Mouse (Mus musculus) frontal cortex, postnatal 25 days (tissue): ENCODE results near the gene Sdc3.

Experiments used
- DNase-seq, 2 experiments: peaks; one replicate each; pipeline ENCODE4 v3.0.0; 2022; ENCODE audit warnings: low spot score in 2 of 2

The Sdc3 gene

DNA sequence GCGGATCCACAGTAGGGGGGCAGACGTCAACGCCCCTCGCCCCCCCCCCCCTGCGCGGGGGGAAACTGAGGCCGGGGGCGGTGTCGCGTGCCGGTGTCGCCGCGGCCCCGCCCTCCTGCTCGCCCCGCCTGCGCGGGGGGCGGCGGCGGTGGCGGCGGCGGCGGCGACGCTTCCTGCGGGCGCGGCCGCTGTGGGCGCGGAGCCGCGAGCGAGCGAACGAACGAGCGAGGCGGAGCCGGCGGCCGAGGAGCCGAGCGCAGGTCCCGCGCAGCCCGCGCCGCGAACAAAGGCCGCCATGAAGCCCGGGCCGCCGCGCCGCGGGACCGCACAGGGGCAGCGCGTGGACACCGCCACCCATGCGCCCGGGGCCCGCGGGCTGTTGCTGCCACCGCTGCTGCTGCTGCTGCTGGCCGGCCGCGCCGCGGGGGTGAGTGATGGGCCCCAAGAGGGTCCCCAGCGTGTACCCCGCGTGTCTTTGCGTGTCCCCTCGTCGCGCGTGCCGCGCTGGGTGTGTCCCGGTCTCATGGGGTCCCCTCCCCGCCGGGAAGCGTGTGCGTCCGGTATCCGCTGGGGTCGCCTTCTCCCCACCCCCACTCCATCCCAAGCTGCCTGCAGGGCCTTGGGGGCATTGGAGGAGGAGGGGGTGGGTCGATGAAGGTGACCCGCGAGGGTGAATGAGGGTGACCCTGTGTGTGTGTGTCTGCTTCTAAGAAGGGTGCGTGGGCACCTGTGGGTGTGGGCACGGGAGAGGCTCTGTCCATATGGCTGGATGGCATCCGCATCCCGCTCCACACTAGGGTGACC, at the start of gene Sdc3:
Sdc3 (plus strand) TSS at position 162 of the 804 bp plus-strand sequence.
- no peak for DNase-seq

DNA sequence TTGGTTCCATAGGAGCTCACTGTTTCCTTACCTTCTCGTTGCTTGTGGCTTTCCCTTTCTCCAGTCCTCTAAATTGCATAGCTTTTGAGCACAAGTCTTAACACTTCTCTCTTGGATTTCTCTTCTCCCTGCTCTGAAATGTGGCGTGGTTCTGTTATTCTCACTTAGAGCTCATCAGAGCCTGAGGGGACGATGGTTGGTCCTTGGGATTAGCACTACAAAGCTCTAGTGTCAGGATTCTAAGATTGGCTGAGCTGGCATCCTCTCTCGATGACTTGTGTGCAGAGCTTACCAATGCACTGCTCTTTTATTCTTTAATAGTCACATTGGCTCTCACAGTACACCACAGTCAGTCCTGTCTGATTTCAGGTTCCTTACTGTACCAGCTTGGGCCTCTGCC, 48.3 kb upstream of the Sdc3 start:
- DNase-seq = no peak

DNA sequence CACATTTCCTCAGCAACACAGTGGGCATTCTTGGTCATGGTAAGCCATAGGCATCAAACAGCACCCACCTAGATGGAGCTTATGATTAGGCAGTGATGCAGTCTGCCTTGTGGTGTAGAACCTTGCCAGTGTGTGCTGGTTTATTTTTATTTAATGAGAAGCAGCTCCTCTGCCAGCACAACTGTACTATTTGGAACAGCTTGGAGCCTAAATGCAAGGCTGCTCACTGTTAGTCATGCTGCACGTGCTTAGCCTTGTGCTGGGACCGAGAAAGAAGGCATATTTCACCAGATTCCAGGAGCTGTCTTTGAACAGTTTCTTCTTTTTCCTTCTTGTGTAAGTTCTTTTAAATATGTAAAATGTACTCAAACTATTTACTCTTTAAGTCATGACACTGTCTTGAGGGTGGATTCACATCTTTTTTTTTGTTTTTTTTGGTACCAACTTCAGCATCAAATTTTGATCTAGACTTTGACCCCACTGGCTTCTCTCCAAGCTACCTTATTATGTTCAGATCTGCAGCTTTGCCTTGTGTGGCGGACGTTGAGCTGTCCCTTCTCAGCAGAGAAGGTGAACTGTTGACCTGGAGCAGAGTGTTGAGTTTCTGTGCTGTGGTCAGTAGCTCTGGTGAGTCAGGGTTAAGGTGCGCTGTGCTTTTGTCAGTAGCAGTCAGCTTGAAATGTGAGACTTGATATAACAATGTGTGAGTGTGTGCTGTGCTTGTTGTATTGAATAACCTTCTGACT, 46.6 kb upstream of the Sdc3 start:
- peak; percentile 48 to 57 for DNase-seq

DNA sequence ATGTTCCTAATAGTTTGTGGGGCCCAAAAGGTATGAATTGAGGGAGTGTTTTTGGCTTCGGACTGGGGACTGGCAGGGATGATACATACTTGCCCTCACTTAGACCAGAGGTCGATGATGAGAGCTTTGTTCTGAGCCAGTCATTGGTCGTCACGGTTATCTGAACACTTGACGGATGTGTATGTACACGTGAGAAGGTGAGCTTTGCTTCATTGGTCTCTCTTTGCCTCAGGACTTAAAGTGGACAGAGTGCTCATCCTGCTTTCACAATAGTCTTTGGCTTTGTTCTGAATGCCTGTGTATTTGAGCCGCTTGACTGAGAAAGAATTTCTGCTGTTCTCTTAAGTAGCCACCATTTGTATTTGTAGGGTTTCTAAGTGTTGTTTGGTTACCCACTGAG, 42.8 kb upstream of the Sdc3 start:
- no peak for DNase-seq

DNA sequence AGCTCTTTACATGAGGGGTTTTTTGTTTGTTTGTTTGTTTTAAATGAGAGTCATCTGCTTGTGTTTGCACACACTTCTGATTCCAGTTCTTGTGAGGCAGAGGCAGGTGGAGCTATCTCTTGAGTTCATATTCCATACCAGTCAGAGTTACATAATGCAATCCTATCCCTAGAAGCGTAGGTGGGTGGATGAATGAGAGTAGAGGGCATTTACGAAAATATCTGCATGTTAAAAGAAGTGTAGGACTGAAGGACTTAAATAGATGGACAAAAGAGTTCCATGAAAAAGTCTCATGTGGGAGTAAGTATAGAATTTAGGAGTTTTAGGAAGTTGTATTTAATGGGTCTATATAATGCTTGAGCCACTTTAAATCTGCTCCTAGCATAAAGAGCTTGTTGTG, 40.4 kb upstream of the Sdc3 start:
- no peak for DNase-seq

DNA sequence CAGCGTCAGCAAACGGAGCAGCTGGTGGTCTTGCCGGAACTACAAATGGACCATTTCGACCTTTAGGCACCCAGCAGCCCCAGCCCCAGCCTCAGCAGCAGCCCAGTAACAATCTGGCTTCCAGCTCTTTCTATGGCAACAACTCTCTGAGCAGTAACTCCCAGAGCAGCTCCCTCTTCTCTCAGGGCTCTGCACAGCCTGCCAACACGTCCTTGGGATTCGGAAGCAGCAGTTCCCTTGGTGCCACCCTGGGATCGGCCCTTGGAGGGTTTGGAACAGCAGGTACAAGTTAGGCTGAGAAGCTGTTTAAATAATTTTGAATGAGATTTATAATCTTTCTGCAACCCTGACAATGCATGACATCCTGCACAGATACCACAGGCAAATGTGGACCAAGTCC, 39.7 kb upstream of the Sdc3 start:
- DNase-seq = no peak

DNA sequence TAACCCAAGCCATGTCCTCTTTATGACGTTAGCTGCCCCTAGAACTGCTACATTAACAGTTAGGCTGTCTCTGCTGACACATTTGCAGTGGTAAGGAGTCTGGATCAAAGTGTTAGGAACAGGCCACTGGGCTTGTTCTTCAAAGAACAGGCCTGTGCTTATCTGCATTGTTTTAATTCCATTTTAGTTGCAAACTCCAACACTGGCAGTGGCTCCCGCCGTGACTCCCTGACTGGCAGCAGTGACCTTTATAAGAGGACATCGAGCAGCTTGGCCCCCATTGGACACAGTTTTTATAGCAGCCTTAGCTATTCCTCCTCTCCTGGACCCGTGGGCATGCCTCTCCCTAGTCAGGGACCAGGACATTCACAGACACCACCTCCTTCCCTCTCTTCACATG, 38.6 kb upstream of the Sdc3 start:
- DNase-seq = no peak

DNA sequence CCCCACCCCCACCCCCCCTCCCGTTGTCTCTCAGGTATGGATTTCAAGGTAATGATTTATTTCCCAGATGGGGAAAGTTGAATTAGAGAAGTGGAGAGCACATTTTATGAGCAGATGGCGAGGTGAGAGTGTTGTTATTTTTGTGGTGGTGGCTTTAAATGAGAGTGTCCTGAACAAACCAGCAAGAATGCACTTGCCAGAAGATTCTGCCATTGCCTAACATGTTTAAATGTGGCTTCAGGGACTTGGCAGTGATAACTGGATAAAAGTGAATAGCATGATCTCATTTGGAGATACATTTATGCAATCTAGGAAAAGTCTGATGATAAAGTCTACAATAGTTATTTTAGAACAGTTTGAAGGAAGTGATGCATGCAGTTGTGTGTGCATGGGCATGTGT, 37.6 kb upstream of the Sdc3 start:
- DNase-seq = no peak

DNA sequence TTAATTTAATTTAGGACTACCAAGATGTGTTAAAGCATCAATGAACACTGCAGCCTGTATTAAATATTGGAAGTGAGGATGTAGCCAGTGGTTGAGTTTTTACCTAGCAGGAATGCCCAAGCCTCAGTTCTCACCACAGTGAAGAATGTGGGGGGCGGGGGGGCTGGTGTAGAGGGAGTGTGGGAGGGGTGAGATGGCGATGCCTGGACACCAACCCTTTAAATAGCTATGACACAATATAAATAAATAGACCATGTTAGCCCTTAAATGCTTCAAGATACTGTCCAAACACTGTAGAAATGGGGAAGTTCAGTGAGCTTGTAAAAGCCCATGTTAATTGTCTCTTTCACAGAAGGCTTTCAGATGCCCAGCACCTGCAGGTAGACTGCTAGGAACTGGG, 32.5 kb upstream of the Sdc3 start:
- no peak for DNase-seq

DNA sequence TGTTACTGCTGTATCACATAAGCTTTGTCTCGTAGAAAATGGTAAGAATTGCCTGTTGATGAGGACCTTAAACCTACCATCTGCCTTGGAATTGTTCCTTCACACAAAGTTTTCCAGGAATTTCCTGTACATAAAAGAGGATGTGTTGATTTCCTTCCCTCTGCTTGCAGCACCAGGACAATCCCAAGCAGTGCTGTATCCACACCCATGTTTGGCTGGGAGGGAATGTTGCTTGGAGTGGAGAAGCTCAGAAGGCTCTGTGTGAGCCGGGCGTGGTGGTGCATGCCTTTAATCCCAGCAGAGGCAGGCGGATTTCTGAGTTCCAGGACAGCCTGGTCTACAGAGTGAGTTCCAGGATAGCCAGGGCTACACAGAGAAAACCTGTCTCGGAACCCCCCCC, 30.5 kb upstream of the Sdc3 start:
- DNase-seq = no peak

DNA sequence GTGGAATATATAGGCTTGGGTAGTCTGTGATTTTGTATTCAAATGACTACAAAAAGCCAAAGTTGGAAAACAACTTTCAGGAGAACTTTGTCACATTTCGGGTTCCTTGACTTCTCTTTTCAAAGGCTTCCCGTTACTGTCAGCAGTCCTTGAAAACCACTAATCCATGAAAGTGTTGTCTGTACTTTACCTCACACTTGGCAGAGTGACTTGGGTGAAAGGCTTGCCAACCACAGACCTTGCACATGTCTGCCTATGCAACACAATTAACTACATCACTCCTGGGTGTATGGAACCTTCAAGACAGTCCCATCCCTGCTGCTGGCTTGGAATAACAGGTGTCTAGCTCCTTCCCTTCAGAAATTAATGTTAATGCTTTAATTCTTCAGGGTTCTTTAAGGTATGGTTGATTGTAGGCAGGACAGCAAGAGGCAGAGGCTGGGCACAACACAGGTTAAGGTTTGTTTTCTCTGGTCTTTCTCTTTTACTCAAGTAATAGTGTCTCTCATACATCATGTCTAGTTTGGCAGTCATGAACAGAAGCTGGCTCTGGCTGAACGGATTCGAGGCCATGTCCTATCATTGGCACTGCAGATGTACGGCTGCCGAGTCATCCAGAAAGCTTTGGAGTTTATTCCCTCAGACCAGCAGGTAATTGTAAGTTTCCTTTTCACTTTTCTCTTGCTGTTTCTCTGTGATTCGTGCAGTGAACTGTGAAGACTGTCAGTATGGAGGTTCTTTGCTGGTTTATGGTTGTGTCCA, 26.8 kb upstream of the Sdc3 start:
- no peak for DNase-seq

DNA sequence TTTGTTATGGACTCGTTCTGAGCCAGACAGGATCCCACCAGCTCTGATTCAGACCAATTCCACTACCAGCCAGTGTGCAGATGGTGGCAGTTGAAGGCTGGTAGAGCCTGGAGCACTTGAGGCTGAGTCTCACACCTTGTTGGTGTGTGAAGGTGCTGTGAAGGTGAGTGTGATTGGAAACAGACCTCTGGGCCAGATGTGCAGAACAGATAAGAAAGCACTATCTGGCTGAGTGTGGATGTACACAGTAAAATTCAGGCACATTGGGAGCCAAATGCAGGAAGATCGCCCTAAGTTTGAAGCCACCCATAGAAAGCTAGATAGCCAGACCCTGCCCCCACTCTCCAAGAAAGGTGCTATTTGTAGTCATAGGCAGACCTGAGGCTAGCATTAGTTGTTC, 25.9 kb upstream of the Sdc3 start:
- DNase-seq = no peak

DNA sequence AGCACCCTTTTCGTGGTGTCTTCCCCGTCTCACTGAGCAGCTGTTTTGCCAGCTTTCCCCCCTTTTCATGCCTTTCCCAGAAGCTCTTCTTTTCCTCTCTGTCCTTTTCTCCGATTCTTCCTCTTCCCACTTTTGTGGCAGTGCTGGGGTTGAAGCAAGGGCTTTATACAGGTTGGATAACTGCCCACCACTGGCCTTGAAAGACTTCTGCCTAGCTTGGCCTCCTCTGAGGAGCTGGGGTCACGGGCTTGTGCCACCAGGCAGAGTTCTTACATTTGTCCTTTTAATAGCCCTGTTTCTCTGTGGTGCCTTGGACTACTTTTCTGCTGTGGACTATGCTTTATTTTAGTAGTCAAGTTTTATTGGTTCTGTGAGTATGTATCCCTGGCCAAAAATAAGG, 25.4 kb upstream of the Sdc3 start:
- DNase-seq = no peak

DNA sequence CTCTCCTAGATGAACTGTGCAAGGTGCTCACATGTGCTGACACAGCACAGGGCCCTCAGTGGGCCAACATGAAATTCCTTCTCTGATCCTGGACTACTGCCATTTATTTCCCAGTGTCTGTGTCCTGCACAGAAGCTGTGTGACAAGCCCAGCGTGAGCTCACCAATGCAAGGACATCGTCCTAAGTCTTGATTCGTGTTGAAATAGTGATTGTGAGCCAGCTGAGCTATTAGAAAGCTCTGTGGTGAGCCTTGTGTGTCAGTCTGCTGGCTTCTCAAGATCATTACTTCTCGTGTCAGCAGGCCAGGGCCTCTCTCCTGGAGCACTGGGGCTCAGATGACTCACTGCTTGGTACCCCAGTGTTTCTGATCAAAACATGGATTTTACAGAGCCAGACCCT, 18.4 kb upstream of the Sdc3 start:
- DNase-seq = no peak

DNA sequence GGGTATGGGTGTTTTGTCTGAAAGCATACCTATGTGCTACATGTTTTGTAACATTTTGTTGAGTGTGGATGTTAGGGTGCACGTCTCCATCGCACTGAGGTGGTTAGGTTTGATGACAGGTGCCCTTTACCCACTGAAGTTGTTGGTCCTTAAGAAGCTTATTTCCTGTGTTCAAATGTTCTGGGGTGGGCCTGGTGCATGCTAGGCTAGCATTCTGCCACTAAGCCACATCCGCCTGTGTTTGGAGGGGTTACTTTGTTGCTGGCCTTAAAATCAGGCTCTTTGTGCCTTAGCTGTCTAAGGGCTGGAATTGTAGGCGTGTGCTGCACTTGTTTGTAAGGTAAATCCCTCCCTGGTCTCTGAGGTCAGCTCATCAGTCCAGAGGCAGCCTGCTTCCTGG, 17.5 kb upstream of the Sdc3 start:
- no peak for DNase-seq

DNA sequence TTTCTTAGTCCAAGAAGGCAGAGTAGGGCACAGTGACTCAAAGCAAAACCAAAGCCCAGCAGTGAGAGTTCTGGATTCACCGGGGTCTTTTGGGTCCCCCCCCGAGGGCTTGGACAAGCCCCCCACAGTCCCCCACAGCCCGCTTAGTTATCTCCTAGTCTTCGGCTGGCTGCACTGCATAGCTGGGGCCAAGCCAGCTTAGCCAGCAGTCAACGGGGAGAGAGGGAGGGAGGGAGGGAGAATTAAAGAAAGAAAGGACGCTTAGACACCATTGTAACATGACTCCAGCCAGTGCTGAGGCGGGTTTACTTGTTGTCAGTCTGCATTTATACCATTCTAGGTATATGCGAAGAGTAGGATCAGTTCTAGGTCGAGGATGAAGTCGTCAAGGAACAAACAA, 14.7 kb upstream of the Sdc3 start:
- DNase-seq = no peak

DNA sequence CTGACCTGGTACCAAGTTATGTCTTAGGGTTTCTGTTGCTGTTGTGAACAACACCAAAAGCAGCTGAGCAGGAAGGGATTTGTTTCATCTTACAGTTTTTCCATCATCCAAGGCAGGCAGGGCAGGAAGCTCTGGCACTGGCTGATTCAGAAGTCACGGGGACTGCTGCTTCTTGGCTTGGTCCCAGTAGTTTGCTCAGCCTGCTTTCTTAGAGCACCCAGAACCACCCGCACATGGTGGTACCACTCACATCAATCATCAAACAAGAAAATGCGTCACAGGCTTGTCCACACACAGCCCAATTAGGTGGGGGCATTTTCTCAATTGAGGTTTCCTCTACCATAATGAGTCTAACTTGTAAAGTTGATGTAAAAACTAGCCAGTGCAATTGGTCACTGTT, 13.3 kb upstream of the Sdc3 start:
- no peak for DNase-seq

DNA sequence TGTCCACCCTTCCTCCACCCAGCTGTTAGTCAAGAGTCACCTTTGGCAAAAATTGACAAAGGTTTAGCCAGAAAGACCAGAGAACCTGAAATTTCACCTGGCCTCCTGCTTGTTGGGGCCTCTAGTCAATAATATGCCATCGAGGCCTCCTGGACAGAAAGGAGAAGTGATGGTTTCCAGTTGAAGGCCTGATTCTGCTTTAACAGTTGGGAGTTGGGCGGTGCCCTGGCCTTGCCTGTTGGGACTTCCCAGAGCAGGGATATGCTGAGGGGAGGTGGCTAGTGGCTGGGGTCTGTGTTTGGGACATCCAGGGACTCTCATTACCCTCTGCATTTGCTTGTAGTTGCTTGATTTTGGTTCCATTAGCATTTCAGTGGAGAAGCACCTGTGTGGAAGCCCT, 9.8 kb upstream of the Sdc3 start:
- DNase-seq = no peak

DNA sequence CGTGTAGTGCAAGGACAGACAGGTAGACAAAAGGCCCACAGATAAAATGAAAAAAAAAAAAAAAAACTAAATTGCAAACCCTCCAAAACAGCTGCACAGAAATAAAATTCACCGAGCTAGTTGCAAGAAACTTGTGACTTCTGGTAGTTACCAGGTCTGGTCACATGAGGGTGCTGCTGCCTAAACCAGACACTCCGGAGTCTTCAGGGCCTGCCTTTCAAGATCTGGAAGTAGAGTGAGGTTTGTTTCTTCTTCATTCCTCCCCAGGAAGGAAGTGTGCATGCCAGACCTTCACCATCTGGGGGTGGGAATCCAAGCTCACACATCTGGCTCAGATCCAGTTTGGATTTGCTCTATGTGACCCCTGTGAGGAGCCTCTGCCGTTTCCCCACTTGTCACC, 7.6 kb upstream of the Sdc3 start:
- DNase-seq = peak in 1 of 2 experiments; percentile 41

DNA sequence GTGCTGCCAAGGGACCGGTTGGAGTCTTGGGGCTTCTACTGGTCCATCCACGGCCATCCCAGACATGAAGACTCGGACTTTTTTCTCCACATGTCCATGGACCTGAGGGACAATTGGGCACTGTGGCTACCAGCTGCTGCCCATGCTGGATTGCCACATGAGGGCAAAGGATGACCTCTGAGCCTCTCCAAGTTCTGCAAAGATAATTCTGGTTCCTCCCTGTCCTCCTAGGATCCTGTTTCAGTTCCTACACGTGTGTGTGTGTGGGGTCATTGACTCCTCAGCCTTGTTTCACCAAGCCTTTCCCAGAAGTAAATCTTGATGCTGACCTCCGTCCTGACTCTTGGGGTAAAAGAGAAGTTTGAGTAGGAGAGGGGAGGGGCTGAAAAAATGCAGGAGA, 4.8 kb upstream of the Sdc3 start:
- DNase-seq = no peak

DNA sequence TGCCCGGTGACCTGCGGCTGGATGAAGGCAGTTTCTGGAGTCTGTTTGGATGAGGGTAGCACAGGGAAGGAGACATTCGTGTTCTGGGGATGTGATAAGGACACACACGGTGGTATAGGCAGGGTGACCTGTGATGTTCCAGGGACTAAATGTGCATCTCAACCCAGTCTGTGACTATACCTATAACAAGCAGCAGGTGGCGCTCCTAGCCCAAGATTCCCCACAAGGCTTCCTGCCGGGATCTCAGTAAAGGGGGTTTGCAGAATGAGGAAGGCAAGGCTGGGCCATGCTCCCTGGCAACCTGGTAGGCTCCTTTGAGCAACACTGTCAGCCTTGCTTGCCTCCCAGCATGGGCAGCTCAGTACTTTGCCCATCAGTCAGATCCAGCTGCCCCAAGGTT, 2.2 kb upstream of the Sdc3 start:
- DNase-seq = peak; percentile 87 to 88

DNA sequence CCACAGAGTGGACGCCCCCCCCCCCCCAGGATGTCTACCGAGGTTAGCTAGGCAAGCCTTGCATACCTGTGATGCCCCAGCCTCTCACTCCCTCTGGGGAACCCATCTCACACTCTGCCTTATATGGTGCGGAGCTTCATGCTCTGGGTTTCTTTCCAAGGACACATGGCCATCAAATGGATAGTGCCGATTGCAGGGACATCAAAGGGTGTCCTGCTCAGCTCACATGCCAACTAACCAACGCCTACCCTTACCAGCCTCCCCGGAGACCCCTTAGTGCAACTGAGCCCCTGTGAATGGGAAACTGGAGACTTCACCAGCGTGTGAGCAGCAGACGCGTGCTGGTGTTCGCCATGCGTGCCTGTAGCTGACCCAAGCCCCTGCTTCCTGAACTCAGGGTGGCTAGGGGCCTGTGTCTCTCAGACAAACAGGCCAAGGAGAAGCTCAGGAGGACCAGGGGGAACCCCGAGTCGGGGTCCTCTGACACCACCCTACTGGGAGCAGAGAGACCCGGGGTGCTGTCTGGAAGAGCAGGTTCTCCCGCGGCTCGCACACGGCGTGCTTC, 444 bp upstream of the Sdc3 start:
- DNase-seq = no peak

DNA sequence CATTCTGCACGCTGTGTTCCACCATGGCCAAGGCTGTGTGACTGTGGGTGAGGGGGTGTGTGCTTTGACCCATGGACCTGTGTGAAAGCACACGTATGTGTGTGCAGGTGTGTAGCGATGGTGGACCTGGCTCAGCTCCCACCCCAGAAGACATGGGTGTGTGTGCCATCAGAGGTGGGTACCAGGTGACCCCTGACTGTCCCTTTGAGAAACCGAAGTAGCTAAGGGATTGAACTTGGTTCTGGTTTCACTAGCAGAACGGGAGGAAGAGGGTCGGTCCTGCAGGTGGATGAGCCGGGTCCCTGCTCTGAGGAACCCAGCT, 804 bp downstream of the Sdc3 start:
- DNase-seq = no peak
